Comparison of ENCODE assay signal across 24 mouse cellular contexts in the genomic region with DNA sequence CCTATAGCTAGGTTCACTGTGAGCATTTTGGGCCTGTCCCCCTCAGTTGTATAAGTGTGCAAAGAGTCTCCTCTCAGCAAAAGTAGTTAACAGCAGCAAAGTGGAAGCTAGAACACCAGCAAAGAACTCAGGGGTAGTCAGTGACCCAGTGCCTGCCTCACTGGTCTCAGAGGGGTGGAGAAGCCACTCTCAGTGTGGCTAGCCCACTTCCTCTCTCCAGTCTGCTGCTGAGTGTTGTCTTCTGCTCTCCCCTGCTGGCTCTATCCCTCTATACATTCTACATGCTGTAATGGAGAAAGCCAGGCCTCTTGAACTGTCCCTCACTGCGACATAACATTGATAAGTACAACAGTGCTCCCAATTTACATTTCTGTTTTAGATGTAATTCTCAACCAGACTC. TPM values are rescaled to one million over a fixed set of nuclear protein-coding genes. Genes with fewer than 3 reads are reported as not detected.
A peak's percentile ranks its signal among the peaks of the same experiment; 100 is the strongest.
DNase-seq lines count a peak whose midpoint lies in the region; ATAC-seq lines count a peak whose summit lies in the region.
"Had no signal": no experiment of that assay in that cellular context is flagged by ENCODE, and none has a peak within 500 bp of the region (broad histone marks: within the 10 kb centered on the region; RNA-seq: fewer than 3 reads in every experiment).

No protein-coding gene starts in this region.

- H3K9ac ChIP-seq in hindbrain, embryonic 12.5 days, result peak overlapping the region; percentile 23; the same call in 1 of the 2 replicates
- H3K9ac ChIP-seq in lung, embryonic 16.5 days (ENCODE audit: low read length), result no peak overlapping the region
- H3K9ac ChIP-seq: forebrain, embryonic 12.5 days; forebrain, embryonic 15.5 days; hindbrain, embryonic 15.5 days had no signal

- H3K4me3 ChIP-seq in hindbrain, embryonic 12.5 days, result no peak overlapping the region
- no peak overlapping the region for H3K4me3 ChIP-seq in hindbrain, embryonic 10.5 days
- no peak overlapping the region for H3K4me3 ChIP-seq in lung, embryonic 16.5 days (ENCODE audit: low read length)
- H3K4me3 ChIP-seq: embryonic facial prominence, embryonic 10.5 days; embryonic facial prominence, embryonic 13.5 days; erythroblast, embryonic 14.5 days; forebrain, embryonic 12.5 days; forebrain, embryonic 15.5 days; hindbrain, embryonic 15.5 days had no signal

- no peaks in the 10 kb centered on the region for H3K9me3 ChIP-seq in hindbrain, embryonic 12.5 days (replicated peaks)
- no peaks in the 10 kb centered on the region for H3K9me3 ChIP-seq in hindbrain, embryonic 10.5 days
- H3K9me3 ChIP-seq in lung, embryonic 16.5 days (ENCODE audit: control insufficient read depth, low read length), result no peaks in the 10 kb centered on the region
- H3K9me3 ChIP-seq: embryonic facial prominence, embryonic 10.5 days; embryonic facial prominence, embryonic 13.5 days; forebrain, embryonic 12.5 days; forebrain, embryonic 15.5 days; hindbrain, embryonic 15.5 days had no signal

- no peaks in the 10 kb centered on the region for H3K27me3 ChIP-seq in hindbrain, embryonic 12.5 days
- H3K27me3 ChIP-seq in hindbrain, embryonic 10.5 days (ENCODE audit: insufficient read depth, poor library complexity, severe bottlenecking), result no peaks in the 10 kb centered on the region
- H3K27me3 ChIP-seq in lung, embryonic 16.5 days (ENCODE audit: control insufficient read depth, insufficient read depth, low read depth, low read length), result no peaks in the 10 kb centered on the region
- H3K27me3 ChIP-seq: embryonic facial prominence, embryonic 13.5 days; forebrain, embryonic 12.5 days; forebrain, embryonic 15.5 days; hindbrain, embryonic 15.5 days had no signal

- no peak overlapping the region for H3K4me2 ChIP-seq in hindbrain, embryonic 12.5 days (replicated peaks)
- no peak overlapping the region for H3K4me2 ChIP-seq in lung, embryonic 16.5 days (ENCODE audit: low read depth, low read length)
- H3K4me2 ChIP-seq: embryonic facial prominence, embryonic 13.5 days; forebrain, embryonic 12.5 days; forebrain, embryonic 15.5 days; heart, embryonic 11.5 days; hindbrain, embryonic 15.5 days had no signal

- H3K27ac ChIP-seq in hindbrain, embryonic 12.5 days, result no peak overlapping the region
- H3K27ac ChIP-seq in hindbrain, embryonic 10.5 days, result no peak overlapping the region
- no peak overlapping the region for H3K27ac ChIP-seq in lung, embryonic 16.5 days (ENCODE audit: low read length)
- H3K27ac ChIP-seq: embryonic facial prominence, embryonic 10.5 days; embryonic facial prominence, embryonic 13.5 days; forebrain, embryonic 12.5 days; forebrain, embryonic 15.5 days; hindbrain, embryonic 15.5 days had no signal

- no peak for ATAC-seq in hindbrain, embryonic 12.5 days (ENCODE audit: low FRiP score)
- 0 out of 2 replicates have a peak, but pooled peaks have one; percentile 31 for ATAC-seq in lung, embryonic 16.5 days (ENCODE audit: low read depth)
- 0 out of 2 replicates have a peak, but pooled peaks have one; percentile 32 for ATAC-seq in common myeloid progenitor, adult 5-6 weeks (replicated peaks; ENCODE audit: low read depth, poor library complexity, severe bottlenecking)
- ATAC-seq in megakaryocyte, adult 5-6 weeks (ENCODE audit: poor library complexity, severe bottlenecking), result 0 out of 2 replicates have a peak, but pooled peaks have one; percentile 45
- ATAC-seq: CD4-positive, CD25-positive, alpha-beta regulatory T cell, adult 4 months; forebrain, embryonic 15.5 days had no signal

- no peak for DNase-seq in hindbrain, embryonic 10.5 days (ENCODE audit: low spot score)
- DNase-seq in lung, adult 18-20 months, result no peak
- DNase-seq in spleen, postnatal 14 days (ENCODE audit: low spot score in 2 of 2), result no peak
- DNase-seq: adrenal gland, adult 2 months; adrenal gland, postnatal 14 days; cerebellum, adult 11 months; cerebellum, adult 2 months; cerebellum, adult 9-11 months; cerebellum, postnatal 25 days; embryo, embryonic 11 days; gastrocnemius, postnatal 25 days; heart, postnatal 36 days had no signal

- H3K4me1 ChIP-seq in hindbrain, embryonic 12.5 days, result 0 out of 2 replicates have a peak, but pooled peaks cover under 1% of the 10 kb centered on the region
- H3K4me1 ChIP-seq in hindbrain, embryonic 10.5 days (replicated peaks), result peaks cover 10% of the 10 kb centered on the region
- peaks cover 5% of the 10 kb centered on the region; the same call in 1 of the 2 replicates for H3K4me1 ChIP-seq in lung, embryonic 16.5 days (replicated peaks; ENCODE audit: control insufficient read depth, insufficient read depth, low read length)
- H3K4me1 ChIP-seq: embryonic facial prominence, embryonic 13.5 days had no signal

- no peaks in the 10 kb centered on the region for H3K36me3 ChIP-seq in hindbrain, embryonic 12.5 days
- H3K36me3 ChIP-seq in hindbrain, embryonic 10.5 days, result peaks cover 7% of the 10 kb centered on the region
- H3K36me3 ChIP-seq in lung, embryonic 16.5 days (ENCODE audit: control insufficient read depth, insufficient read depth, low read length), result no peaks in the 10 kb centered on the region
- H3K36me3 ChIP-seq: embryonic facial prominence, embryonic 10.5 days; embryonic facial prominence, embryonic 13.5 days; forebrain, embryonic 12.5 days; forebrain, embryonic 15.5 days; hindbrain, embryonic 15.5 days had no signal

- WGBS in hindbrain, embryonic 12.5 days, result 94% methylated on average over 1 of the region's 1 CpGs
- 86% methylated on average over 1 of the region's 1 CpGs for WGBS in hindbrain, embryonic 10.5 days
- 53% methylated on average over 1 of the region's 1 CpGs for WGBS in lung, embryonic 16.5 days

RNA-seq across cellular contexts. Expression of a gene that starts 5.8 kb away (rescaled TPM):
- polyA plus RNA-seq in hindbrain, embryonic 12.5 days (2016; fragmentation: Nextera tagmentation; extraction: Ambion mirVana), result 147 and 164 TPM in 2 replicates
- 123 and 131 TPM in 2 replicates for polyA plus RNA-seq in hindbrain, embryonic 10.5 days (2016; fragmentation: Nextera tagmentation; extraction: Ambion mirVana)
- 147 and 155 TPM in 2 replicates for polyA plus RNA-seq in lung, embryonic 16.5 days (2015; fragmentation: Nextera tagmentation; extraction: Ambion mirVana)
- 4.0 and 6.4 TPM in 2 replicates for total RNA-seq in common myeloid progenitor, adult 5-6 weeks (2017)
- total RNA-seq in megakaryocyte, adult 5-6 weeks (2015), result 0.20 TPM in 1 of 2 replicates, not detected in the other
- 0.12 and 1.0 TPM in 2 replicates for total RNA-seq in megakaryocyte, adult 5-6 weeks (2017)

RNA-seq across cellular contexts. Expression of a gene that starts 26.2 kb away (rescaled TPM):
- 38.8 and 41.6 TPM in 2 replicates for polyA plus RNA-seq in hindbrain, embryonic 12.5 days (2016; fragmentation: Nextera tagmentation; extraction: Ambion mirVana)
- 24.1 and 33.1 TPM in 2 replicates for polyA plus RNA-seq in hindbrain, embryonic 10.5 days (2016; fragmentation: Nextera tagmentation; extraction: Ambion mirVana)
- 27.1 and 29.2 TPM in 2 replicates for polyA plus RNA-seq in lung, embryonic 16.5 days (2015; fragmentation: Nextera tagmentation; extraction: Ambion mirVana)
- total RNA-seq in common myeloid progenitor, adult 5-6 weeks (2017), result 25.4 and 32.3 TPM in 2 replicates
- total RNA-seq in megakaryocyte, adult 5-6 weeks (2015), result 23.2 and 25.0 TPM in 2 replicates
- total RNA-seq in megakaryocyte, adult 5-6 weeks (2017), result 20.0 and 22.0 TPM in 2 replicates
